Mouse (Mus musculus) kidney, postnatal 10 days (tissue): ENCODE data around the gene Ercc8.

Experiments used
- DNase-seq: peaks from one replicate; pipeline ENCODE4 v3.0.0; 2021; ENCODE audit warnings: mixed read lengths

Gene Ercc8

DNA sequence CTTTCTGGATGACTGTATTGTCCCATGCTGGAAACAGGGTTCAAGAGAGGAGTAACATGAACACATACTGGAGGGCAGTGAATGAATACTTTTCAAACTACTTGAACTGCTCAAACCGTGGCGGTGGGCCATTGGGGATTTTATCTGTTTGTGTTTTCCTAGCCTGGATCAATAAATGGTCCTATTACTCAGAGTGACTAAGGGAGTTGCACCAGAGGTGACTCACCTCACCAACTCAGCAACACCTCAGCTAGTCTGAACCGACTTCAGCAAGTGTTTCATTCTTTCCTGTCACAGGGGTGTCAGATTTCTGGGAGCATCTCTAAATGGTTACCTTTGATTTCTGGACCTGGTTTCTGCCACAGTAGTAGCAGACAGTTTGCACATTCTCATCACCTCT is 70.7 kb downstream of the Ercc8 start:
- no peak for DNase-seq

DNA sequence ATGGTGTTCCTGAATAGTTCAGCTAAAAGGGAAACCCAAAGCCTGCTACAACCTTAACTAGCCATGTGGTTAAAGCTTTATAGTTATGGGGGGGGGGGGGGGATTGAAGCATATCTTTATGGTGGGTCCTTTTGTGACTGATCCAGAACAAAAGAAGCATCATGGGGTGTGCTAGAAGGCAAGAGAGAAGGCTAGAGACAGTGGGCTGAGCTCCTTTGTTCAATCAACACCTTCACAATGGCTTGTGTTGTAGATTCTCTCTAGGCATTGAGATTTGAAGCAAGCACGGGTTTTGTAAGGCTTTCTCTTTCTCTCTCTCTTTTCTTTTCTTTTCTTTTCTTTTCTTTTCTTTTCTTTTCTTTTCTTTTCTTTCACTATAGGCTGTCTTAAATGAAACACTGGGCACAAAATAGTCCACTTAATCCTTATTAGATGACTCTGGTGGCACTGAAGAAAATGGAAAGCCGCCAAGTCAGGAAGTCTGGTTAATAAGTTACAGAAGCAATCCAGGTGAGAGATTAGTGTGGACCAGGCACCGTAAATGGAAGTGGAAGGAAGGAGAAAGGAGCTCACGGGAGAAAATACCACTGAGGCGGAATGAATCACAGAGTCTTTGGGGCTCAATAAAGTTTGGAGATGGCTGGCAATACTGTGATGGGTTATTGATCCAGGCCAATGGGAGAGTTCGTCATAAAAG is 71.3 kb downstream of the Ercc8 start:
- DNase-seq, result peak; percentile 61

DNA sequence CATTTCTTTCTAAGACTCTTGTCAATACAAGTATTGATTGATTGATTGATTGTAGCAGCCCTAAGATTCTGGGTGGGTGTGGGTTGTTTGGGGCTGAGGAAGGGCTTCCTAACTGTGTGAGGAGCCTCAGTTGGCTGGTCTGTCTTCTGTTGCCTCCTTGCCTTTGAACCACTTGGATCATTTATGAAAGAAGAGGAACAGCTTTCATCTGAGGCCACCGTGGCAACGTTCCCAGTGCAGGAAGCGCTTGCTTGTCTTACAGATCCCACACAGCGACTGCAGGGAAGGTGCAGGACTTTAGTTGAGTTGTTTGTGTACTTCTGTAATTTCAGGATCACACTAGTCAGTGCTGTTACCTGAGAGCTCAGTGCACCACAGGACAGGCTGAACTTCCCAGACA is 81.5 kb downstream of the Ercc8 start:
- DNase-seq, result peak; percentile 47

- DNase-seq, result no peak
Measured at GRCm38 (mm10) chr13:108241715-108242114, 83.2 kb downstream of the Ercc8 start.
